Mouse (Mus musculus) embryonic stem cell, embryonic (primary cell): ENCODE measurements at regions not wholly inside any gene's neighbourhood (a gene's known extent, or its start where the extent isn't known, plus 50 kb on each side); places are given as distances from the start of the nearest gene placed in this dataset.

Source experiments
- CTCF ChIA-PET, 4 experiments: fragments of 300-600 bp in 2 of 4; fragments of 350-600 bp in 2 of 4; sonication (Branson Sonifier 250); formaldehyde crosslinking; loops; one replicate each; lab custom pipeline; 2022; ENCODE audit warnings: inconsistent platforms in 2 of 4; lab: Charles Lee
- POLR2A ChIA-PET, 4 experiments: fragments of 300-600 bp in 2 of 4; fragments of 350-600 bp in 2 of 4; sonication (Branson Sonifier 250); formaldehyde crosslinking; loops; one replicate each; lab custom pipeline; 2022; ENCODE audit warnings: antibody characterized with exemption in 4 of 4, inconsistent platforms in 1 of 4; lab: Charles Lee

DNA sequence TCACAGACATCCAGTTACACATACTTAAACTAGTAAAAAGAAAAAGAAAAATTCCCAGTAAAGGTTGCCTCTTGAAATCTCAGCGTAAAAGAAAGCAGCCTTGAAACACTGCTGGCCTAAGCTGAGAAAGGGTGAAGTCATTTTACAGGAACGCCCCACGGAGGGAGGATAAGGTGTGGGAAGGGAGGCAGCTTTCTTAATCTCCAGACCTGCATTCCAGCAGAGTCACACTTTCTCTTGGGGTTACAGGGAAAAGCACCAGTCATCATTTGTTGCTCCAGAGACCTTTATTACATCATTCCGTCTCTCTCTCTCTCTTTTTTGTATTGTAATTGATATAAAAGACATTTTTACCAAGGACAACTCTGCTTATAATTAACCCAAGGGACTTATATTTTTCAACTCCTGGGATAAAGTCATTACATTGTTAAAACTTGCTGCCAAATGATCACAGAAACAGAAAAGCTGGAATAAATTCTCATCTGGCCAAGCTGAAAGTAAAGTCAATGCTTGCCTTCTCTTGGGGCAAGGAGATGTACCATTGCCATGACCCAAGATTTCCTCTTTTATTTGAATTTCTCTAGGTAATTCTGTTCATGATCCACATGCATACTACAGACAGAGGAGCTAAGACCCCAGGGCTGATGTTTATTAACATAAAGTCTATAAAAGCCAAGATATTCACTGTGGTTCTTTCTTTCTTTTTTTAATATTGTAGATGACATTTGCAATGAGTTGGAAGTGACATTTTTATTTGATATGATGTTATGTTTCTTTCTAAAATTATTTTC lies 196.9 kb downstream of the Twistnb start:
- CTCF ChIA-PET: no interaction called here
- POLR2A ChIA-PET: no interaction called here

DNA sequence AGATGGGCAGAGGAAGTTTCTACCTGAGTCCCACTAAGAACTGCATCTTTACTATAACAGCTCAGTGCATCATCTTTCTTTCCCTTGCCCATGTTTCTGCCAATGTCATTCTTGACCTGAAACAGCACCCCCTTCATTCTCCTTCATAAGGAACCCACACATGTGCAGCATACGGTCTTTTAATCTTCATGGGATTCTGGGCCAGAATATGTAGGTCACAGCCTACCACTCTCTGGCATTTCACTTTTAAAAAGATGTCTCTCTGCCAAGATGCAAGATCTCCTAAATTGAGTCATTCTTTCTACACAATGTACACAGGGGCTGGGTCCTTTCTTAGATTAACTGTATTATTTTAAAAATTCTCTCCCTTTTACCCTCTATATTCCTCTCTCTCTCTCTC lies 223.2 kb downstream of the Twistnb start:
- ChIA-PET POLR2A (interaction anchor here in 1 of 4 experiments (0.7 kb wide), 1 partner anchor 126 kb away, joined by 6 read pairs; no protein-coding TSS in a partner anchor), CTCF (interaction anchor here in 1 of 4 experiments (0.6 kb wide), 1 partner anchor 302 kb away, joined by 4 read pairs; no protein-coding TSS in a partner anchor)

- CTCF ChIA-PET: no interaction called here
- POLR2A ChIA-PET: no interaction called here
Measured at GRCm38 (mm10) chr12:33675508-33675907, 246.1 kb downstream of the Twistnb start.

DNA sequence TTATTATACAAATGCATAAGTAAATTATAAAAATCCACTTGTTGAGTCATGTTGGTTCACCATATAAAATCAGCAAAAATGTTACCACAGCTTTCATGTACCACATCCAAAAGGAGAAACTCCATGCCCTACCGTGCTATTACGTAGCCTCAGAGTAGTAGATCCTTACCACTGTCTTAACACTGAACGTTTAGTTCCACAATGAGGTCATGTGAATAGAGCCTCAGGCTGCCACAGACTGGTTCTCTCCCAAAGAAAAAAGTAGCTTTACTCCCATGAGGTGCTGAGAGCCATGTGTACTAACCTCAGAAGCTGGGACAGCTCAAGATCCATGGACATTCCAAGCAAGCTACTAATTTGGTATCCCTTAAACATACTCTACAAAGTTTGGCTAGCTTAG lies 235.4 kb upstream of the Ferd3l start:
- ChIA-PET CTCF (interaction anchor here in 1 of 4 experiments (0.6 kb wide), 1 partner anchor 429 kb away, joined by 7 read pairs; no protein-coding TSS in a partner anchor), POLR2A (no interaction called here)

GRCm38 (mm10) chr12:33714392-33714791 lies 213.8 kb upstream of the Ferd3l start:
- POLR2A ChIA-PET: no interaction called here
- CTCF ChIA-PET: no interaction called here

- ChIA-PET POLR2A (no interaction called here), CTCF (interaction anchor here in 2 of 4 experiments (0.6 kb wide), 2 partner anchors 192 to 235 kb away, joined by 3 to 6 read pairs; no protein-coding TSS in a partner anchor)
Measured at GRCm38 (mm10) chr12:33715997-33716396, 212.2 kb upstream of the Ferd3l start.

- CTCF ChIA-PET: no interaction called here
- POLR2A ChIA-PET: no interaction called here
Measured at GRCm38 (mm10) chr12:33717053-33717452, 211.2 kb upstream of the Ferd3l start.

- ChIA-PET POLR2A (interaction anchor here in 1 of 4 experiments (0.7 kb wide), 1 partner anchor 429 kb away, joined by 4 read pairs; no protein-coding TSS in a partner anchor), CTCF (no interaction called here)
Measured at GRCm38 (mm10) chr12:33717601-33718260, 210.5 kb upstream of the Ferd3l start.

- POLR2A ChIA-PET: interaction anchor here in 1 of 4 experiments (0.7 kb wide), 1 partner anchor 505 kb away, joined by 3 read pairs; no protein-coding TSS in a partner anchor
- CTCF ChIA-PET: no interaction called here
Measured at GRCm38 (mm10) chr12:33719063-33719462, 209.2 kb upstream of the Ferd3l start.

GRCm38 (mm10) chr12:33731937-33732336 lies 196.3 kb upstream of the Ferd3l start:
- POLR2A ChIA-PET: no interaction called here
- CTCF ChIA-PET: no interaction called here

- CTCF ChIA-PET: no interaction called here
- POLR2A ChIA-PET: no interaction called here
Measured at GRCm38 (mm10) chr12:33775563-33776468, 152.4 kb upstream of the Ferd3l start.

GRCm38 (mm10) chr12:33778477-33778876 lies 149.7 kb upstream of the Ferd3l start:
- POLR2A ChIA-PET: interaction anchor here in 1 of 4 experiments (0.6 kb wide), 2 partner anchors 125 to 1090 kb away, joined by 3 to 6 read pairs; no protein-coding TSS in a partner anchor
- CTCF ChIA-PET: no interaction called here

GRCm38 (mm10) chr12:33779898-33780297 lies 148.3 kb upstream of the Ferd3l start:
- ChIA-PET CTCF (no interaction called here), POLR2A (no interaction called here)

- ChIA-PET CTCF (no interaction called here), POLR2A (no interaction called here)
Measured at GRCm38 (mm10) chr12:33804206-33804791, 123.9 kb upstream of the Ferd3l start.

GRCm38 (mm10) chr12:33825571-33825970 lies 102.7 kb upstream of the Ferd3l start:
- CTCF ChIA-PET: interaction anchor here in 1 of 4 experiments (0.7 kb wide), 1 partner anchor 231 kb away, joined by 3 read pairs; no protein-coding TSS in a partner anchor
- POLR2A ChIA-PET: no interaction called here

DNA sequence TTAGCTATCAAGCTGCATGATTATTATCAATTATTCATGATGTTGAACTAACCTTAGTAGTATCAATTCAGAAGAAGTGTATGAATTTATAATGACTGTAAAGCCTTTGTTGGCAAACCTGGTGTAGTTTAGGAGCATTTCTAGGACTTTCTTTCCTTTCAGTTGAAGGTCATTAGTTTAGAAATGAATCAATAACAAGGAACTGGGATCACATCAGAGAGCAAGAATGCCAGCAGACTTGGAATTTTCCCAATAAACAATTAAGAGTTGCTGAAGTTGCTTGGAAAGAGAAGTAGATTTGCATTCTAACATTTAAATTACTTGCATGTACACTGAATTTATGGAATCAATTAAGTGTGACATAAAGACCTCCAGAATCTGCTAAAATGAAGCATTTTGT lies 79.1 kb upstream of the Ferd3l start:
- ChIA-PET CTCF (no interaction called here), POLR2A (no interaction called here)

DNA sequence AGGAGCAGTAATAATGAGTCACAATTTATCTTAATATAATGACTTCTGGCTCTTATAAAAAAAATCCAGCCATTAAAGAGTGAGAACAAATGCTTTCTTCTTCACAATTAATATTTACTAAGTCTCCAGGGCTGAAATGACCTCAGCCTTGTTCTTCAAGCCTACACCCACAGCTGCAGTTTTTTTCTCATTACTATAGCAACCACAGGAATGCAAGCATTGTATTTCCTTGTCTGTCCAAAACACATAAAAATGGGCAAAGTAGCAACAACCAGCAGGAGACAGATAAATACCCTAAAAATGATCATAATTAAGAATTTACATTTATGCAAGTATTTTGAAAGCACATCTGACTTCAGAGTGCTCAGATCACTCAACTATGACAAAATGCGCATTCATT lies 76.5 kb upstream of the Ferd3l start:
- ChIA-PET CTCF (no interaction called here), POLR2A (no interaction called here)
